Mouse (Mus musculus) kidney, adult 2 months (tissue): ENCODE data around the gene Naa30.

Source experiments
- CTCF ChIP-seq: fragments of 200-500 bp; conservative IDR thresholded peaks from 2 replicates; pipeline ENCODE4 v1.5.1; 2011; ENCODE audit warnings: low read depth, mild to moderate bottlenecking, control low read depth, low read length, moderate library complexity, mixed read lengths; ENCODE audit not compliant: insufficient read depth, insufficient read length
- POLR2A ChIP-seq: fragments of 200-500 bp; IDR thresholded peaks from one replicate; pipeline ENCODE4 v1.6.1; 2011; ENCODE audit warnings: low read depth, low read length, control low read depth

DNA sequence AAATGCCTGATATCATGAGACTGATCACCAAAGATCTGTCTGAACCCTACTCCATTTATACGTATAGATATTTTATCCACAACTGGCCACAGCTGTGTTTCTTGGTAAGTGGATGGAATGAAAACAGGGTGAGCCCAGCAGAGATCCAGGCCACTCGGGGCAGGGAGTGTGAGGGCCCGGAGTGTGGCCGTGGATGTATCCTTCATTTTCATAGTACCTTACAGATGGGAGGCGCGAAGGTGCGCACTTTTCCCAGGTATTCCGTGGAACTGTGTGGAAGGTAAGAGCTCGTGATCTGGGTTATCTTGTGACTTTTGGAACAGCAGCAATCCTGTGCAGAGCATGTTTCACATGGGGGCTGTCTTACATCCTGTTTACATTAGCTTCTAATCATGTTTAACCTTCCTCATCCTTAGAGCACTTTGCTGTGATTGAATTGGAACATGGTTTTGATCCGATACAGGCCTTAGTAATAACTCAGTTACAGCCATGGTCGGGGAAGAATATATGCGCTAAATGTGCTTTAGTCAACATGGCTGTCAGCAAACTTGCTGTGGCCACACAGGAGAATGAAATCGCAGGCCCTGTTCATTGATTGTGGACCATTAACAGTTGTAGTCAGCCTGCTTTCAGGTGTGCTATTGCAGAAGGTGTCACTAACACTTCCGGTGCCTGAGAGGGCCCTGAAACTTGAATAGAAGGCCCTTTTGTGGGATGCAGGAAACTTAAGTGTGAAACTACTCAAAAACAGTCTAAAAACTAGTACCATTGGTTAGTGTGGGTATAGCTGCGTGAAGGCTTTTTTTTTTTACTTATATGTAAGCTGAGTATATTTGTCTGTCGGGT is 1.5 kb downstream of the Naa30 start:
- no peak for TF ChIP-seq POLR2A
- TF ChIP-seq CTCF = no peak
